Mouse (Mus musculus): ENCODE data around the gene Pla2g10. TPM values are rescaled to one million over a fixed set of nuclear protein-coding genes. Genes with fewer than 3 reads are reported as not detected.
"Not testable (repeated sequence)": the region's sequence is repeated elsewhere in the genome, so short reads cannot be mapped to it uniquely, and the experiment has no call there.

Pla2g10 gene
- polyA plus RNA-seq, 1 experiment from 2014 or later: 142 TPM

GRCm38 (mm10) chr16:13749981-13750380 is 19.2 kb upstream of the Pla2g10 start:
- H3K9ac ChIP-seq (ENCODE audit: low read length): no peak overlapping the region
- DNase-seq (ENCODE audit: low spot score): no peak
- no peak for TF ChIP-seq EP300 (optimal IDR thresholded peaks at IDR 0.05)
- no peak for TF ChIP-seq CTCF (IDR thresholded peaks at IDR 0.05; ENCODE audit: low read depth)
- no peaks in the 10 kb centered on the region for H3K9me3 ChIP-seq (ENCODE audit: control insufficient read depth, low read length)
- H3K27me3 ChIP-seq (ENCODE audit: control insufficient read depth, insufficient read depth, low read length): no peaks in the 10 kb centered on the region
- no peaks in the 10 kb centered on the region for H3K36me3 ChIP-seq (ENCODE audit: control insufficient read depth, insufficient read depth, low read length)
- no peak for ATAC-seq (ENCODE audit: low FRiP score, low TSS enrichment)
- 57% methylated on average over 3 of the region's 3 CpGs for WGBS
- no peaks in the 10 kb centered on the region for H3K4me1 ChIP-seq (replicated peaks; ENCODE audit: control insufficient read depth, insufficient read depth)
- H3K27ac ChIP-seq (replicated peaks): no peak overlapping the region
- H3K4me2 ChIP-seq (replicated peaks; ENCODE audit: low read depth): no peak overlapping the region
- no peak overlapping the region for H3K4me3 ChIP-seq (ENCODE audit: low read depth, low read length)

GRCm38 (mm10) chr16:13749306-13749705 is 18.5 kb upstream of the Pla2g10 start:
- TF ChIP-seq CTCF (IDR thresholded peaks at IDR 0.05; ENCODE audit: low read depth): no peak
- no peak for TF ChIP-seq EP300 (optimal IDR thresholded peaks at IDR 0.05)
- DNase-seq (ENCODE audit: low spot score) (no peak), ATAC-seq (ENCODE audit: low FRiP score, low TSS enrichment) (no peak)
- no peak overlapping the region for H3K4me2 ChIP-seq (replicated peaks; ENCODE audit: low read depth)
- H3K9me3 ChIP-seq (ENCODE audit: control insufficient read depth, low read length): no peaks in the 10 kb centered on the region
- 61% methylated on average over 5 of the region's 5 CpGs for WGBS
- H3K36me3 ChIP-seq (ENCODE audit: control insufficient read depth, insufficient read depth, low read length): no peaks in the 10 kb centered on the region
- H3K27me3 ChIP-seq (ENCODE audit: control insufficient read depth, insufficient read depth, low read length): no peaks in the 10 kb centered on the region
- H3K9ac ChIP-seq (ENCODE audit: low read length): no peak overlapping the region
- no peak overlapping the region for H3K4me3 ChIP-seq (ENCODE audit: low read depth, low read length)
- H3K4me1 ChIP-seq (replicated peaks; ENCODE audit: control insufficient read depth, insufficient read depth): no peaks in the 10 kb centered on the region
- H3K27ac ChIP-seq (replicated peaks): no peak overlapping the region

GRCm38 (mm10) chr16:13748813-13749212 is 18.0 kb upstream of the Pla2g10 start:
- ATAC-seq (ENCODE audit: low FRiP score, low TSS enrichment); H3K9me3 ChIP-seq (ENCODE audit: control insufficient read depth, low read length); DNase-seq (ENCODE audit: low spot score); H3K9ac ChIP-seq (ENCODE audit: low read length); H3K4me1 ChIP-seq (replicated peaks; ENCODE audit: control insufficient read depth, insufficient read depth); H3K4me3 ChIP-seq (ENCODE audit: low read depth, low read length); H3K36me3 ChIP-seq (ENCODE audit: control insufficient read depth, insufficient read depth, low read length); H3K4me2 ChIP-seq (replicated peaks; ENCODE audit: low read depth); H3K27ac ChIP-seq (replicated peaks); H3K27me3 ChIP-seq (ENCODE audit: control insufficient read depth, insufficient read depth, low read length): not testable (repeated sequence)
- 36% methylated on average over 10 of the region's 10 CpGs for WGBS

GRCm38 (mm10) chr16:13748124-13748523 is 17.3 kb upstream of the Pla2g10 start:
- Histone ChIP-seq H3K27me3 (ENCODE audit: control insufficient read depth, insufficient read depth, low read length) (no peaks in the 10 kb centered on the region), H3K9ac (ENCODE audit: low read length) (no peak overlapping the region), H3K4me3 (ENCODE audit: low read depth, low read length) (no peak overlapping the region), H3K27ac (replicated peaks) (no peak overlapping the region), H3K4me2 (replicated peaks; ENCODE audit: low read depth) (no peak overlapping the region), H3K9me3 (ENCODE audit: control insufficient read depth, low read length) (no peaks in the 10 kb centered on the region), H3K36me3 (ENCODE audit: control insufficient read depth, insufficient read depth, low read length) (no peaks in the 10 kb centered on the region), H3K4me1 (replicated peaks; ENCODE audit: control insufficient read depth, insufficient read depth) (no peaks in the 10 kb centered on the region)
- WGBS: 67% methylated on average over 3 of the region's 3 CpGs
- TF ChIP-seq CTCF (IDR thresholded peaks at IDR 0.05; ENCODE audit: low read depth) (no peak), EP300 (optimal IDR thresholded peaks at IDR 0.05) (no peak)
- no peak for ATAC-seq (ENCODE audit: low FRiP score, low TSS enrichment)
- DNase-seq (ENCODE audit: low spot score): no peak

GRCm38 (mm10) chr16:13747708-13748107 is 16.9 kb upstream of the Pla2g10 start:
- no peaks in the 10 kb centered on the region for H3K36me3 ChIP-seq (ENCODE audit: control insufficient read depth, insufficient read depth, low read length)
- no peak overlapping the region for H3K4me2 ChIP-seq (replicated peaks; ENCODE audit: low read depth)
- H3K27ac ChIP-seq (replicated peaks): no peak overlapping the region
- no peaks in the 10 kb centered on the region for H3K27me3 ChIP-seq (ENCODE audit: control insufficient read depth, insufficient read depth, low read length)
- 94% methylated on average over 8 of the region's 8 CpGs for WGBS
- no peak overlapping the region for H3K9ac ChIP-seq (ENCODE audit: low read length)
- TF ChIP-seq CTCF (IDR thresholded peaks at IDR 0.05; ENCODE audit: low read depth) (no peak), EP300 (optimal IDR thresholded peaks at IDR 0.05) (no peak)
- DNase-seq (ENCODE audit: low spot score): no peak
- H3K9me3 ChIP-seq (ENCODE audit: control insufficient read depth, low read length): no peaks in the 10 kb centered on the region
- H3K4me3 ChIP-seq (ENCODE audit: low read depth, low read length): no peak overlapping the region
- H3K4me1 ChIP-seq (replicated peaks; ENCODE audit: control insufficient read depth, insufficient read depth): no peaks in the 10 kb centered on the region
- ATAC-seq (ENCODE audit: low FRiP score, low TSS enrichment): no peak

GRCm38 (mm10) chr16:13740844-13741243 is 10.1 kb upstream of the Pla2g10 start:
- TF ChIP-seq EP300 (optimal IDR thresholded peaks at IDR 0.05) (no peak), CTCF (IDR thresholded peaks at IDR 0.05; ENCODE audit: low read depth) (no peak)
- ATAC-seq (ENCODE audit: low FRiP score, low TSS enrichment) (no peak; the same call in 1 of the 2 replicates), DNase-seq (ENCODE audit: low spot score) (no peak)
- no peak overlapping the region for H3K4me3 ChIP-seq (ENCODE audit: low read depth, low read length)
- H3K9ac ChIP-seq (ENCODE audit: low read length): no peak overlapping the region
- H3K27me3 ChIP-seq (ENCODE audit: control insufficient read depth, insufficient read depth, low read length): no peaks in the 10 kb centered on the region
- H3K4me2 ChIP-seq (replicated peaks; ENCODE audit: low read depth): no peak overlapping the region
- WGBS: 69% methylated on average over 2 of the region's 2 CpGs
- no peak overlapping the region for H3K27ac ChIP-seq (replicated peaks)
- H3K4me1 ChIP-seq (replicated peaks; ENCODE audit: control insufficient read depth, insufficient read depth): no peaks in the 10 kb centered on the region
- no peaks in the 10 kb centered on the region for H3K36me3 ChIP-seq (ENCODE audit: control insufficient read depth, insufficient read depth, low read length)
- no peaks in the 10 kb centered on the region for H3K9me3 ChIP-seq (ENCODE audit: control insufficient read depth, low read length)

GRCm38 (mm10) chr16:13739044-13739443 is 8.3 kb upstream of the Pla2g10 start:
- H3K9ac ChIP-seq (ENCODE audit: low read length); H3K4me1 ChIP-seq (replicated peaks; ENCODE audit: control insufficient read depth, insufficient read depth); H3K4me3 ChIP-seq (ENCODE audit: low read depth, low read length); H3K27me3 ChIP-seq (ENCODE audit: control insufficient read depth, insufficient read depth, low read length); H3K36me3 ChIP-seq (ENCODE audit: control insufficient read depth, insufficient read depth, low read length); H3K27ac ChIP-seq (replicated peaks); DNase-seq (ENCODE audit: low spot score); H3K9me3 ChIP-seq (ENCODE audit: control insufficient read depth, low read length); H3K4me2 ChIP-seq (replicated peaks; ENCODE audit: low read depth): not testable (repeated sequence)
- ATAC-seq (ENCODE audit: low FRiP score, low TSS enrichment): peak; percentile 77
- 63% methylated on average over 4 of the region's 4 CpGs for WGBS

Data from stomach, postnatal 0 days (tissue).